Mouse (Mus musculus): Measurements from ENCODE around the gene Kat6b. TPM values are rescaled to one million over a fixed set of nuclear protein-coding genes. Genes with fewer than 3 reads are reported as not detected.
"Not testable (repeated sequence)": the region's sequence is repeated elsewhere in the genome, so short reads cannot be mapped to it uniquely, and the experiment has no call there.

Kat6b gene
- polyA plus RNA-seq, 1 experiment from 2014 or later, result 1.4 TPM

GRCm38 (mm10) chr14:21457876-21458275 is 23.4 kb upstream of the Kat6b start:
- Histone ChIP-seq H3K27me3 (no peaks in the 10 kb centered on the region), H3K4me1 (replicated peaks) (no peaks in the 10 kb centered on the region), H3K27ac (no peak overlapping the region), H3K4me3 (replicated peaks) (no peak overlapping the region), H3K9me3 (replicated peaks) (no peaks in the 10 kb centered on the region), H3K36me3 (no peaks in the 10 kb centered on the region), H3K4me2 (no peak overlapping the region), H3K9ac (no peak overlapping the region)
- WGBS (ENCODE audit: insufficient replicate concordance), result 69% methylated on average over 5 of the region's 5 CpGs
- DNase-seq (no peak), ATAC-seq (ENCODE audit: low read depth) (no peak)

DNA sequence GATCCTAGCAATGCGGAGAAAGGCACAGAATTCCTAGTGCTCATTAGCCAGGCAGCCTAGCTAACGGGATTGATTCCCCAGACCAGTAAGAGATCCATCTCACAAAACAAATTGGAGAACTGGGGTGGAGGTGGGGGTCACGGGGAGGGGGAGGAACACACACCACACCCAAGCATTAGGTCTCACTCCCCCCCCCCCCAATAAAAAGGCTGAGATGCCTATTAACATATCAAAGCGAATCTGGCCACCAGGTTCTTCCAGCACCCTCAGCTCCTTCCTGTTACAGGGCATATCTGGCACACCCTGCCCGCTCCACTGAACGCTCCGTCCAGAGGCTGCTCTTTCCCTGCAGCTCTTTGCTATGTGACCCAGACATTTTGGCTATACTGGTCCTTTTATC is 22.5 kb upstream of the Kat6b start:
- Histone ChIP-seq H3K4me1 (replicated peaks) (no peaks in the 10 kb centered on the region), H3K9ac (no peak overlapping the region), H3K9me3 (replicated peaks) (no peaks in the 10 kb centered on the region), H3K27ac (no peak overlapping the region), H3K27me3 (no peaks in the 10 kb centered on the region), H3K36me3 (no peaks in the 10 kb centered on the region), H3K4me2 (no peak overlapping the region), H3K4me3 (replicated peaks) (no peak overlapping the region)
- ATAC-seq (ENCODE audit: low read depth) (no peak), DNase-seq (no peak)
- 56% methylated on average over 7 of the region's 7 CpGs for WGBS (ENCODE audit: insufficient replicate concordance)

DNA sequence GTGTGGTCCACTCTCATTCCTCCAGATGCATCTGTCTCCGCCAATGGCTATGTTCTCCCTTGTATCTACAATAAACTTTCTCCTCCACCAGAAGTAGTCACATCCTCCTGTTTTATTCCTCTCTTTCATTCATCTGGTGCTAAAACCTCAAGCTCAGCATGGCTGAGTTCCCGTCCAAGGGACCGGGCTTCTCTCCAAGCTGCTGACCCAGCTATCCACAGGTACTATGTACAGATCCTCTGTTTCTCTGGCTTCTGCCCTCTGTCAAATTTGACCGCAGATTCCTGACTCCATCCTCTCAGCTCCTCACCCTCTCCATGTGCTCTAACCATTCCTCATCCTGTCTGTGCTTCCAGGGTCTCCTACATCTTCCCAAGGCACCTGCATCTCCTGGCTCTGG is 22.1 kb upstream of the Kat6b start:
- H3K27me3 ChIP-seq, result no peaks in the 10 kb centered on the region
- H3K9ac ChIP-seq, result no peak overlapping the region
- no peaks in the 10 kb centered on the region for H3K4me1 ChIP-seq (replicated peaks)
- ATAC-seq (ENCODE audit: low read depth), result no peak
- 67% methylated on average over 4 of the region's 4 CpGs for WGBS (ENCODE audit: insufficient replicate concordance)
- no peak overlapping the region for H3K27ac ChIP-seq
- H3K4me3 ChIP-seq (replicated peaks), result no peak overlapping the region
- H3K4me2 ChIP-seq, result no peak overlapping the region
- no peak for DNase-seq
- H3K9me3 ChIP-seq (replicated peaks), result no peaks in the 10 kb centered on the region
- H3K36me3 ChIP-seq, result no peaks in the 10 kb centered on the region

GRCm38 (mm10) chr14:21462398-21462797 is 18.8 kb upstream of the Kat6b start:
- no peak overlapping the region for H3K4me3 ChIP-seq (replicated peaks)
- no peak overlapping the region for H3K4me2 ChIP-seq
- ATAC-seq (ENCODE audit: low read depth) (no peak), DNase-seq (no peak)
- no peaks in the 10 kb centered on the region for H3K4me1 ChIP-seq (replicated peaks)
- 71% methylated on average over 3 of the region's 3 CpGs for WGBS (ENCODE audit: insufficient replicate concordance)
- H3K27me3 ChIP-seq, result no peaks in the 10 kb centered on the region
- no peaks in the 10 kb centered on the region for H3K9me3 ChIP-seq (replicated peaks)
- no peak overlapping the region for H3K9ac ChIP-seq
- no peaks in the 10 kb centered on the region for H3K36me3 ChIP-seq
- no peak overlapping the region for H3K27ac ChIP-seq

GRCm38 (mm10) chr14:21463117-21463712 is 18.0 kb upstream of the Kat6b start:
- ATAC-seq (ENCODE audit: low read depth), result no peak
- Histone ChIP-seq H3K4me3 (replicated peaks) (no peak overlapping the region), H3K9ac (no peak overlapping the region), H3K27me3 (no peaks in the 10 kb centered on the region), H3K4me1 (replicated peaks) (no peaks in the 10 kb centered on the region), H3K36me3 (no peaks in the 10 kb centered on the region), H3K4me2 (no peak overlapping the region), H3K9me3 (replicated peaks) (no peaks in the 10 kb centered on the region), H3K27ac (no peak overlapping the region)
- DNase-seq, result no peak
- 79% methylated on average over 9 of the region's 9 CpGs for WGBS (ENCODE audit: insufficient replicate concordance)

- 61% methylated on average over 5 of the region's 5 CpGs for WGBS (ENCODE audit: insufficient replicate concordance)
- no peaks in the 10 kb centered on the region for H3K36me3 ChIP-seq
These were observed 10.8 kb upstream of the Kat6b start for GRCm38 (mm10) chr14:21470386-21470785.

DNA sequence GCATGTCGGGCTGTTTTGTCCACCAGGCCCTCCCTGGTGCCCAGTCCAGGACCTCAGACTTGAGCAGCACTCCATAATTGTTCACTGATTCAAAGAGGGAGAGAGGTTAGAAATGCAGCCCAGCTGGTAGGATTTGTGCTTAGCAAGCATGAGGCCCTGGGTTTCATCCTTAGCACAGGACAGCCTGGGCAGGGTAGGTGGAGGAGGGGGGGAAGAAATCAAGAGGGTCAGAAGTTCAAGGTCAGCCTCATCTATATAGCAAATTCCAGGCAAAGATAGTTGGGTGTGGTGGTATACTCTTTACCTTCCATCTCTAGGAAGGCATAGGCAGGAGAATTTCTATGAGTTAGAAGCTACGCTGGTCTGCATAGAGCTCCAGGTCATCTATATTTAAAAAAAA is 9.3 kb upstream of the Kat6b start:
- no peak overlapping the region for H3K4me3 ChIP-seq (replicated peaks)
- H3K9ac ChIP-seq, result no peak overlapping the region
- WGBS (ENCODE audit: insufficient replicate concordance), result 79% methylated on average over 2 of the region's 2 CpGs
- no peaks in the 10 kb centered on the region for H3K4me1 ChIP-seq (replicated peaks)
- DNase-seq, result no peak
- ATAC-seq (ENCODE audit: low read depth), result no peak
- H3K36me3 ChIP-seq, result no peaks in the 10 kb centered on the region
- no peaks in the 10 kb centered on the region for H3K9me3 ChIP-seq (replicated peaks)
- no peak overlapping the region for H3K4me2 ChIP-seq
- H3K27ac ChIP-seq, result no peak overlapping the region
- H3K27me3 ChIP-seq, result no peaks in the 10 kb centered on the region; the same call in 1 of the 2 replicates

More at GRCm38 (mm10) chr14:21470386-21470785, 10.8 kb upstream of the Kat6b start:
- DNase-seq (no peak), ATAC-seq (ENCODE audit: low read depth) (no peak)
- H3K9ac ChIP-seq, result no peak overlapping the region
- no peaks in the 10 kb centered on the region for H3K4me1 ChIP-seq (replicated peaks)
- no peak overlapping the region for H3K4me3 ChIP-seq (replicated peaks)
- no peaks in the 10 kb centered on the region; the same call in 1 of the 2 replicates for H3K27me3 ChIP-seq
- no peak overlapping the region for H3K27ac ChIP-seq
- H3K4me2 ChIP-seq, result no peak overlapping the region
- H3K9me3 ChIP-seq (replicated peaks), result no peaks in the 10 kb centered on the region

DNA sequence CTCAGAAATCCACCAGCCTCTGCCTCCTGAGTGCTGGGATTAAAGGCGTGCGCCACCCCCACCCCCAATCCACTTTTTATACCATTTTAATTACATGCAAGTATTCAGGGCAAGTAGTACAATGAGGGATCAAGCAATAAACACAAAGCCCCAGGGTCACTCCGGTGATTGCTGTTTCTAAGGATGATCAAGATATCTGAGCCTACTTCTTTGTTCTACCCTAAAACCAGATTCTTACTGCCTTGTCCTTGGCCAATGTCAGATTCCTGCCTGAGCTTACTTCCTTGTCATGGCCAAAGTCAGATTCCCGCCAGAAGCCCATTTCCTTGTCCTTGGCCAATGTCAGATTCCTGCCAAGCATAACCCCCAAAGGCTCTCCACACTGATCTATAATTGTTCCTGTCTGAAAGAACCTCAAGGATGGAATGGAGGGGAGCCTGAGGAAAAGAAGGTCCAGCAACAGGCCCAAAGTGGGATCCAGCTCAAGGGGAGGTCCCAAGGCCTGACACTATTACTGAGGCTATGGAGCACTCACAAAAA is 6.6 kb upstream of the Kat6b start:
- H3K36me3 ChIP-seq; H3K9me3 ChIP-seq (replicated peaks); H3K27ac ChIP-seq; H3K27me3 ChIP-seq; H3K4me1 ChIP-seq (replicated peaks); DNase-seq; ATAC-seq (ENCODE audit: low read depth); H3K4me3 ChIP-seq (replicated peaks); H3K9ac ChIP-seq; H3K4me2 ChIP-seq: not testable (repeated sequence)
- 66% methylated on average over 4 of the region's 4 CpGs for WGBS (ENCODE audit: insufficient replicate concordance)

DNA sequence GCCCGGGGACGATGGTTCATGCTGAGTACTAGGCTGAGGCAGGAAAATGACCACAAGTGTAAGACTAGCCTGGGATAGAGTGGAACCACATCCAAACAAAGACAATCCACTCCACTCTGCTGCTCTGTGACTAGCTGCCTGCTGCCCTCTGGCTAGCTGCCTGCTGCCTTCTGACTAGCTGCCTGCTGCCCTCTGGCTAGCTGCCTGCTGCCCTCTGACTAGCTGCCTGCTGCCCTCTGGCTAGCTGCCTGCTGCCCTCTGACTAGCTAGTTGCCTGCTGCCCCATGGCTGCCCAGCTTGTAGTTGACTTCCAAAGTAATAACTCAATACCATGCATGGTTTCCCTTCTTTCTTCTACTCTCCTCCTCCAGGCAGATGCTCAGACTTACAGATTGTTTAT is 4.1 kb upstream of the Kat6b start:
- DNase-seq, result no peak
- ATAC-seq (ENCODE audit: low read depth), result no peak
- Histone ChIP-seq H3K27ac (no peak overlapping the region), H3K9me3 (replicated peaks) (no peaks in the 10 kb centered on the region), H3K9ac (no peak overlapping the region), H3K4me3 (replicated peaks) (no peak overlapping the region), H3K27me3 (no peaks in the 10 kb centered on the region), H3K4me1 (replicated peaks) (no peaks in the 10 kb centered on the region), H3K36me3 (no peaks in the 10 kb centered on the region), H3K4me2 (no peak overlapping the region)
- 66% methylated on average over 2 of the region's 2 CpGs for WGBS (ENCODE audit: insufficient replicate concordance)

DNA sequence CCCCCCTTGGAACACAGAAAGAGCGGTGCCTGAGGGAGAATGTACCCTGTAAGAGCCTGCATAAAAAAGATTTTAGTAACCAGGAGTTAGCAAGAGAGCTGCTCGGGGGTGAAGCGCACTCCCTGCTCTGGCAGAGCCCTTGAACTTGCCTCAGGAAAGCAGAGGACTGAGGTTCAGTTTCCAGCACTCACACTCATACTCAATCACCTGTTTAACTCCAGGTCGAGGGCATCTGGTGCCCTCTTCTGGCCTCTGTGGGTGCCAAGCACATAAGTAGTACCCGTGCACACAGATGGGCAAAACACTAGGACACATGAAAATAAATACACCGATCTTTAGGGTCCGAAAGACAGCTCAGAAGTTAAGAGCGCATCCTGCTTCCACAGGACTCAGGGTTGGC is 1.7 kb upstream of the Kat6b start:
- no peak overlapping the region for H3K4me2 ChIP-seq
- no peaks in the 10 kb centered on the region for H3K4me1 ChIP-seq (replicated peaks)
- ATAC-seq (ENCODE audit: low read depth) (no peak), DNase-seq (no peak)
- H3K36me3 ChIP-seq, result no peaks in the 10 kb centered on the region
- H3K4me3 ChIP-seq (replicated peaks), result no peak overlapping the region
- H3K9ac ChIP-seq, result no peak overlapping the region
- no peak overlapping the region for H3K27ac ChIP-seq
- H3K27me3 ChIP-seq, result no peaks in the 10 kb centered on the region
- H3K9me3 ChIP-seq (replicated peaks), result no peaks in the 10 kb centered on the region
- 82% methylated on average over 8 of the region's 8 CpGs for WGBS (ENCODE audit: insufficient replicate concordance)

DNA sequence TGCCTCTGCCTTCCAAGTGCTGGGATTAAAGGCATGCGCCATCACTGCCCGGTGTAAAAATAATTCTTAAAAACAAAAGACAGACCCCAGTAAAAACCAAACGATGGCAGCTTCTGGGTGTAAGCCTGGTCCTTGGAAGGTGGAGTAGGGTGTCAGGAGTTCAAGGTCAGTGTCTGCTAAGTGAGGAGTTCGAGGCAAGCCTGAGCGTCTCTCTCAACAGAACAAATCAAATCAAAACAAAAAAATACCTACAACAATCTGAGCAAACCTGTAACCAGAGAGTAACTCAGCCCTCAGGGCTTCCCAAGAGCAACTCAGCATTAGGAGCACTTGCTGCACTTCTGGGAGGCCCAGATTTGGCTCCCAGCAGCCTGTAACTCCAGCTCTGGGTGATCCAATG is 1.0 kb upstream of the Kat6b start:
- Histone ChIP-seq H3K4me3 (replicated peaks) (no peak overlapping the region), H3K4me2 (no peak overlapping the region), H3K9me3 (replicated peaks) (no peaks in the 10 kb centered on the region), H3K27ac (no peak overlapping the region), H3K36me3 (no peaks in the 10 kb centered on the region), H3K27me3 (no peaks in the 10 kb centered on the region), H3K9ac (no peak overlapping the region), H3K4me1 (replicated peaks) (no peaks in the 10 kb centered on the region)
- DNase-seq (no peak), ATAC-seq (ENCODE audit: low read depth) (no peak)
- WGBS (ENCODE audit: insufficient replicate concordance), result 82% methylated on average over 5 of the region's 5 CpGs

DNA sequence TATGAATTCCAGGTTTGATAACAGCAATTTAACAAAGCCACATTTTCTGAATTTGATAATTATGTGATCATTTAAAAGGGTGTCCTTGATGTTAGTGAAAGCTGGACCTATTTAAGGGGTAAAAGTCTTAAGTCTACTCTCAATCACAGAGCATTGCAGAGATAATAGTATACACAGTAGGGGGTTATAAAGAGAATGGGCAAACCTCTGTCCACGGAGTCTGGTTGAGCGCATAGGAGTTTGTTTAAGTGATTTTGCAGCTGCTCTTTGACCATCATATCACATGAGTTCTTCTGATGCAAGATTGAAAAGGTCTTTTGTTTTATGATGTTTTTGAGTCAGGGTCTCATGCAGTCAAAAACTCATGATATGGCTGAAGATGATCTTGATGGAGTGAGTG is 3.0 kb downstream of the Kat6b start:
- Histone ChIP-seq H3K27ac (no peak overlapping the region), H3K4me1 (replicated peaks) (no peaks in the 10 kb centered on the region), H3K4me3 (replicated peaks) (no peak overlapping the region), H3K4me2 (no peak overlapping the region), H3K36me3 (no peaks in the 10 kb centered on the region), H3K9me3 (replicated peaks) (no peaks in the 10 kb centered on the region), H3K9ac (no peak overlapping the region), H3K27me3 (no peaks in the 10 kb centered on the region)
- ATAC-seq (ENCODE audit: low read depth), result no peak
- DNase-seq, result no peak
- 78% methylated on average over 2 of the region's 2 CpGs for WGBS (ENCODE audit: insufficient replicate concordance)

Measured in liver, embryonic 13.5 days (tissue).